Comparison of ENCODE assay signal across 16 mouse cellular contexts in the genomic region with DNA sequence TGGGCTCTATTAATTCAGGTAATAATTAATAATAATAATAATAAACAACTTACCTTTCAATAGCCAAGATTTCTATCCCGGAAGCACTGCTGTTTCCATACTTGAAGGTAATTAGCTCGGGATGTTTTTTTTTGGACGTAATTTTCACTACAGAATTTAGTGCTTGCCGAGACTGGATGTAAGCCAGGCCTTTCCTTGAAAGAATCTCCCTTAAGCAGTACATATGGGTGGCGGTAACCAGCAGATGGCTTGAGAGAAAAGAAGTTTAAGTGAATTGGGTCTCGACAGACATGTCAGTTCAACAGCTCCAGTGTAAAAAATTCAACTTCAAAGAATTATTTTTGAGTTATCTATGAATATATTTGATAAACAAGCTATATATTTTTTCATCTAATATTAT.
"Had no signal": no experiment of that assay in that cellular context is flagged by ENCODE, and none has a peak within 500 bp of the region (broad histone marks: within the 10 kb centered on the region; RNA-seq: fewer than 3 reads in every experiment).

No protein-coding gene starts in this region.

- H3K27ac ChIP-seq: kidney, postnatal 0 days; layer of hippocampus, adult 2 months; limb, embryonic 10.5 days; limb, embryonic 13.5 days; liver, embryonic 13.5 days had no signal

- ATAC-seq: intestine, postnatal 0 days had no signal

- H3K27me3 ChIP-seq: limb, embryonic 13.5 days; liver, embryonic 13.5 days had no signal

- DNase-seq: liver, embryonic 13.5 days; lung, adult 2 months; lung, postnatal 14 days; lung, postnatal 4 days; midbrain, embryonic 14.5 days; right cerebral cortex, adult 18-20 months; right cerebral cortex, postnatal 25 days; thymus, adult 2 months; thymus, postnatal 14 days; thymus, postnatal 4 days had no signal

- H3K4me2 ChIP-seq: limb, embryonic 13.5 days; liver, embryonic 13.5 days; midbrain, embryonic 11.5 days had no signal

- H3K4me3 ChIP-seq: layer of hippocampus, adult 2 months; limb, embryonic 10.5 days; limb, embryonic 13.5 days; liver, embryonic 13.5 days had no signal

- H3K9me3 ChIP-seq: limb, embryonic 10.5 days; limb, embryonic 13.5 days; liver, embryonic 13.5 days had no signal

- H3K4me1 ChIP-seq: limb, embryonic 10.5 days had no signal

- H3K9ac ChIP-seq: limb, embryonic 13.5 days; liver, embryonic 13.5 days had no signal
